Mouse (Mus musculus) cerebellum, adult 2 months (tissue): ENCODE measurements at regions not wholly inside any gene's neighbourhood (a gene's known extent, or its start where the extent isn't known, plus 50 kb on each side); places are given as distances from the start of the nearest gene placed in this dataset.

Experiments
- CTCF ChIP-seq: fragments of 200-500 bp; IDR thresholded peaks from 2 replicates; pipeline ENCODE4 v1.5.1; 2011; ENCODE audit warnings: low read depth, mild to moderate bottlenecking, control low read depth, low read length, moderate library complexity, borderline replicate concordance; ENCODE audit not compliant: insufficient read depth
- POLR2A ChIP-seq: fragments of 200-500 bp; IDR thresholded peaks from 2 replicates; pipeline ENCODE4 v1.6.1; 2011; ENCODE audit warnings: low read length, control low read depth, borderline replicate concordance; ENCODE audit not compliant: insufficient read depth

DNA sequence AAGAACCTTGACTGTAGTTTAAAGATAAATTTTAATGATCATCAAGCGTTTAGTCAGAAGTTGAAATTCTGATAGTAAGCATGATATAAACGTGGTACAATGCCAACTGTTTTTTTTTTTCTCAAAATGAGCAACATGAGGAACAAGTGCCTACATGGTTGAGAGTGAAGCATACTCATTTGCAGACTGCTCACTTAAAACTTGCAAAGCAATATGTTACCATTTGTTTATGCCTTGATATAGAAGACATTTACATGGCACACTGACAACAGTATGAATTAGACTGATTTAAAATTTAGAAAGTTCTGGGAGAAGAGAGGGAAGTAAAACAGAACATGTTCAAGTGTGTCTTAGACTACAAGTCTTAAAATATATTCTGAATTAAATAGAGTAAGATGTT is 632.2 kb upstream of the 4921530L21Rik start:
- TF ChIP-seq POLR2A (no peak), CTCF (no peak)
